ENCODE assay signal across 20 mouse cellular contexts in genomic region chr13:31782063-31782462, GRCm38 (mm10). TPM values are rescaled to one million over a fixed set of nuclear protein-coding genes. Genes with fewer than 3 reads are reported as not detected.
DNase-seq lines count a peak whose midpoint lies in the region.
"Had no signal": no experiment of that assay in that cellular context is flagged by ENCODE, and none has a peak within 500 bp of the region (broad histone marks: within the 10 kb centered on the region; RNA-seq: fewer than 3 reads in every experiment).

No protein-coding gene starts in this region.

- DNase-seq in fat pad, adult 2 months (ENCODE audit: extremely low read depth, low read depth, low spot score): peak; percentile 95
- peak; percentile 89 for DNase-seq in gonadal fat pad, adult 2 months (ENCODE audit: low read depth)
- no peak for DNase-seq in embryo, embryonic 10 days (ENCODE audit: low spot score)
- DNase-seq in adrenal gland, postnatal 4 days (ENCODE audit: low spot score in 2 of 2): no peak
- DNase-seq: adrenal gland, adult 2 months; adrenal gland, adult 8-10 months; adrenal gland, postnatal 10 days; adrenal gland, postnatal 14 days; adrenal gland, postnatal 25 days; adrenal gland, postnatal 36 days; B cell, adult 2 months; cerebellum, adult 11 months; cerebellum, adult 11-12 months; cerebellum, adult 18-20 months; cerebellum, adult 2 months had no signal

RNA-seq across cellular contexts. Expression of gene Foxc1, which starts 24.4 kb away (rescaled TPM):
- 1.1 and 2.0 TPM in 2 replicates for polyA plus RNA-seq in gonadal fat pad, adult 2 months (2012; rRNA removed)
- 10 to 100 TPM in 1 of 2 experiments, 1 to 10 TPM in 1; 9.7 to 13.4 TPM for total RNA-seq in adrenal gland, postnatal 4 days (2021)
- total RNA-seq: CH12.LX, MEL had no signal
- polyA plus RNA-seq: activated CD4-positive, CD25-positive, alpha-beta regulatory T cell, adult 4 months; CD4-positive, CD25-positive, alpha-beta regulatory T cell, adult 4 months; G1E had no signal

Comparison
In these comparisons a context has a peak if more than half of its experiments do, and no peak if none do; other contexts are left out.
1. DNase-seq: peak in fat pad, adult 2 months (single experiment) and gonadal fat pad, adult 2 months (single experiment); none in embryo, embryonic 10 days (single experiment) and adrenal gland, postnatal 4 days (0 of 2).